Mouse (Mus musculus): ENCODE results near the gene Glyctk.
"Not testable (repeated sequence)": the region's sequence is repeated elsewhere in the genome, so short reads cannot be mapped to it uniquely, and the experiment has no call there.

Gene Glyctk

DNA sequence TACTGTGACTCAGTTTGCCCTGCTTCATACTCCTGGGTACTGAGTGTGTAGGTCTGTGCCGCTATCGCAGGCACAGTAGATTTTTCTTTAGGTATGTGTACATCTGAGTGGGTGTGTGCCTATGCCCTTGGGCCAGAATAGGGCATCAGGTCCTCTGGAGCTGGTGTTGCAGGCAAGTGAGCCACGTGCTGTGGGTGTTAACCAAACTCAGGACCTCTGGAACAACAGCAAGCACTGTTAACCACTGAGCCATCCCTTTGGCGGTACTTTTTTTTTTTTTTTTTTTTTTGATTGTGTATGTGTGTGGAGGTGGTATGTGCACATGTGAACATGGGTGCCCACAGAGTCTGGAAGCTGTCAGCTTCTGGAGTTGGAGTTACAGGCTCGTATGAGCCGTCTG is 19.9 kb upstream of the Glyctk start:
- DNase-seq (ENCODE audit: extremely low spot score, low read depth, low spot score), result no peak

DNA sequence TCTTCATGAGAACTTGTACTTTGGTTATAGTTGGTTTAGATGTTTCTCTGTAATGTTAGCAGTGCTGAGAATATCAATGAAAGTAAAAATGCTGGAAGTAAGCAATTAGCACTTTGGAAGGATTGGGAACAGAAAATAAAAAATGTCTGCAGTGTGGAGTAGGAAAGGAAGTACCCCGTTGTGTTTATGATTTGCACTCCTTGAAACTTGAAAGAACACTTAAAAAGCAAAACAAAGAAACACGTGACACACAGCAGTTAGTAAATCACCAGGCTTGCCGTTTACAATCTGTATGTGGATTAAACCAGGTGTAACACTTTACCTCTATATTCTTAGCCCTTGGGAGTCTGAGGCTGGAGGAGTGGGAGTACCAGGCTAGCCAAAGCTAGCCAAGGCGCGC is 18.8 kb upstream of the Glyctk start:
- DNase-seq (ENCODE audit: extremely low spot score, low read depth, low spot score), result no peak

DNA sequence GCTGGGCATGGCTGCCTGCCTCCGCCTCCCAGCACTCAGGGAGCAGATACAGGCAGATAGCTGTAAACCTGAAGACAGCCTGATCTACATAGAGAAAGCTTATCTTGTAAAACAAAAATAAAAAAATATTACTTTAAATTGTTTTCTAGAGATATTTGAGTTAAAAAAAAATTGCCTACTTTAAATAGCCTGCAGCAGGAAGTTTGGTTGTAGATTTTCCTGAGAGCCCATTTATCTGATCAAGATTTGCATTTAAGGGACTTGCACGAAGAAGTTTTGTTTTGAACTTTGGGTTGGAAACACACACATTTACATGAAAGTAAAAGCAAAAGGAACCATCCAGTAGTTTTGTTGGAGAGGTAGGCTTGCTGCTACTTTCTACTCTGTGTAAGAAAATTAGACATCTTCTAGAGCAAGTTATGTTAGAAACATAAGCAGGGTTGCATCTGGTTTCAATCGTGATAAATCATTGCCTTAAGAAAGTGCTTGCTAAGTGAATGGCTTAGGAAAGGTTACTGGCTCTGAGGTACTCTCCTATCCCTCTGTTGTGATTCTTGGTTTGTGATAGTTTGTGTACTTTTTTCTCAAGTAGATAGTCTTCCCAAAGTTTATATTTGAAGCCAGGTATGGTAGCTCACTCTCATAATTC is 17.7 kb upstream of the Glyctk start:
- no peak for DNase-seq (ENCODE audit: extremely low spot score, low read depth, low spot score)

DNA sequence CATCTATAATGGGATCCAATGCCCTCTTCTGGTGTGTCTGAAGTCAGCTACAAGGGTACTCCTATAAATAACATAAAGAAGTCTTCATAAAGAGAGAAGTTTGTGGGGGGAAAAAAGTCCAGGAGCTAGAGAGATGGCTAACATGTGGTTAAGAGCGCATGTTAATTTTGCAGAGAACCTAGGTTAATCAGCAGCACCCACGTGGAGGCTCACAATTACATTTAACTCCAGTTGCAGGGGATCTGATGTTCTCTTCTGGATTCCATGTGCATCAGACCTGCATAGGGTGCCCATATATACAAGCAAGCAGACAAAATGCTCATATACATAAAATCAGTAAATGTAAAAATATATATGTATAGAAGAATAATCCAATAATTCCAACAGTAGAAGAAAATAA is 15.4 kb upstream of the Glyctk start:
- DNase-seq (ENCODE audit: extremely low spot score, low read depth, low spot score), result no peak

DNA sequence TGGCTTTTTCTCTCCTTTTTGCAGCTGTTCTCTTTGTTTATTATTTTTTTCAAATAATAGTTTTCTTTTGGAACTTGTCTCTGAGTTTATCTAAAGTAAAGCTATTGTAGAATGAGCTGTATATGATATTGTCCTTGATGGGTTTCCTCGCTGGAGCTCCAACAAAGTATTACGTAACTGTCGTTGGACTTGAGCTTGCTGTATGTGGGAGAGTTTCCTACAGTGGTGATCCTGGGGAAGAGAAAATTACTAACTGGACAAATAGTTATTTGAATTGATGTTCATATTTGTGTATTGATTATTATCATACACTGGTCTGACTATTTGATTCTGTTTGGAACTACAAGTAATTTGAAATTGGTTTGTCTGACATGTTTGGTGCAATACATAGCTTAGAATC is 14.6 kb upstream of the Glyctk start:
- no peak for DNase-seq (ENCODE audit: extremely low spot score, low read depth, low spot score)

DNA sequence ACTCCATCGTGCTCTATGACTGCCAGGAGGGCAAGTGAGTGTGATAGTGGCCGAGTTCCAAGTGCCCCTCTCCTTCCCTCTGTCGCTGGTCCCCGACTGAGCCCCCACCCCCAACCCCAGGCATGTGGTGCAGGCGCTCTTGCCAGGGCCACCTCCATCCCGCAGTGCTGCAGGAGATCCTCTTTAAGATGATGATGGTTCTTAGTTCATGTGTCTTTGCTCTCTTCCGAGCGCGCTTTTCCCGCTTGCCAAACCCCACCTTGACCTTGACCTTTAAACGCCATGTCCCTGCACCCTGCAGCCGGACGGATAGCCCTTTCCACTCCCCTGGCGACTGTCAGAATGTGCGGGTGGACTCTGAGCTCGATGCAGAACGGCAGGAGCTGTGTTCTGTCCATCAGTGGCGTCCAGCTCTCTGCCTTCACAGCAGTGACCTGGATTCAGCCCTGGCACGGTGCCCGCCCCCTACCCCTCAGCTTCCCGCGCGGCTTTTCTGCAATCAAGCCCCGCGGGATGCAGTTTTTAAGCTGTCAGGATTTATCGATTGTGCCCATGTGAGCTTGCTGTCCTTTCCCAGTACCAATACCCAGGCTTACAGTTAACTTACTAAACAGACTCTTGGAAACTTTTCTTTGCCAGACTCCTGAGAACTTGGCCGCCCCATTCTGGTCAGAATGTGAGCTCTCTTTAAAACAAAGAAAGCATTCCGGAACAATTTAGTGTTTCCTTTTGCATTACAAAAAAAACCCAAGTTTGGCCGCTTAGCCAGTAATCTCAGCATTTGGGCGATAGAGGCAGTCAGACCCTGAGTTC is 13.6 kb upstream of the Glyctk start:
- no peak for DNase-seq (ENCODE audit: extremely low spot score, low read depth, low spot score)

DNA sequence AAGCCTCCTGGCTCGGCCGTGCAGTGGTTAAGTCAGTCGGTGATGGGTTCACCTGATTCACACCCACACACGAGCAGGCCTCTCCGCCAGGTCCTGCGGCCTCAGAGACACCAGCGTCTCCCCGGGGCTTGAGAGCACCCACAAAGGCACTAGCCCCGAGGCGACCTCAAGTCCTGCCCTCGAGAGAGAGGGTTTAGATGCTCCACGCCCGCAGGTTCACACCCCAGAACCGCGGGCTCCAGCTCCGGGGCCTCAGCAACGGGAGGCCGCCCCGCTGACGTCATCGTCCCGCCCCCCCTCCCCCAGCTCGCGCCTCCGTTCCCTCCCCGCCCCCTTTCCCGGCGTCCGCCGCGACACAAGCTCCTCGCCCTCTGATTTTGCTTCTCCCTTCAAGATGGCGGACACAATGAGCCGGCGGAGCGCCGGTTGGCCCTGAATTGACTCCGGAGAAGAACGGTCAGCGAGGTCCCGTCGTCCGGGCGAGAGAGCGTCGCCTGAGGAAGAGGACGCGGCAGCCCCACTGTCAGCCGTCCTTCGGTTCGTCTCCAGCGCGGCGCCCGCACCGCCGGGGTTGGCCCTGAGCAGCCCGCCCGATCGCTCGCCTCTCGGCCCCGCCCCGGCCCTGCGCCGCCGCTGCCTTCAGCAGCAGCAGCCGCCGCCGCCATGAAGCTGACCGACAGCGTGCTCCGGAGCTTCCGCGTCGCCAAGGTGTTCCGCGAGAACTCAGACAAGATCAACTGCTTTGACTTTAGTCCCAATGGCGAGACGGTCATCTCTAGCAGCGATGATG is 12.8 kb upstream of the Glyctk start, which contains the start of gene Wdr82:
Wdr82 (plus strand) TSS at position 373 of the 790 bp plus-strand sequence.
- no peak for DNase-seq (ENCODE audit: extremely low spot score, low read depth, low spot score)

DNA sequence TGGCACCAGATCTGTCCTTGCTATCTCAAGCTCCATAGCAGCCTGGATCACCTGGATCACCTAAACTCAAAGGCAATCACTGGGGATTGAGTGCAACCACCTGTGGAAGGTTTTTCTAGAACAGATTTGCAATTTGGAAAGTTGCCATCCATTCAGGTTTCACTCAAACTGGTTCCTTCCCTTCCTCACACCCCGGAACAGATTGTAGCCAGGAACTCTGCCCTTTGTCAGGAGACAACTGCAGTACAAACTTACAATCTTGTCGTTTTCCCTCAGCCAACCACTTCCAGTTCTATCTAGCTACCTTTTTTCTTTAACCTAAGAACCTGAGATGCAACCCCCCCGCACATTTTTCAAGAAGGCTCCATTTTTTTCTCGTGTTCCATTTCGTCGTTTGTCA is 12.0 kb upstream of the Glyctk start:
- no peak for DNase-seq (ENCODE audit: extremely low spot score, low read depth, low spot score)

DNA sequence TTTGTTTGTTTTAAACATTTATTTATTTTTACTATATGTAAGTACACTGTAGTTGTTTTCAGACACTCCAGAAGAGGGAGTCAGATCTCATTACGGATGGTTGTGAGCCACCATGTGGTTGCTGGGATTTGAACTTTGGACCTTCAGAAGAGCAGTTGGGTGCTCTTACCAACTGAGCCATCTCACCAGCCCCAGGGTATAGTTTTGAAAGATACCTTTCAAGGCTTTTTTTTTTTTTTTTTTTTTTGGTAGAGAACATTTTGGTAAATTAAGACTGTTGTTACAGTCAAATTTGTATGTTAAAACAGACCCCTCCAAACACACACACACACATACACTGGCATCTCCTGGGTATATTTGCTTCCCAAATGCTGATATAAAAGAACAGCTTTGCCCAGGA is 11.1 kb upstream of the Glyctk start:
- DNase-seq (ENCODE audit: extremely low spot score, low read depth, low spot score), result not testable (repeated sequence)

DNA sequence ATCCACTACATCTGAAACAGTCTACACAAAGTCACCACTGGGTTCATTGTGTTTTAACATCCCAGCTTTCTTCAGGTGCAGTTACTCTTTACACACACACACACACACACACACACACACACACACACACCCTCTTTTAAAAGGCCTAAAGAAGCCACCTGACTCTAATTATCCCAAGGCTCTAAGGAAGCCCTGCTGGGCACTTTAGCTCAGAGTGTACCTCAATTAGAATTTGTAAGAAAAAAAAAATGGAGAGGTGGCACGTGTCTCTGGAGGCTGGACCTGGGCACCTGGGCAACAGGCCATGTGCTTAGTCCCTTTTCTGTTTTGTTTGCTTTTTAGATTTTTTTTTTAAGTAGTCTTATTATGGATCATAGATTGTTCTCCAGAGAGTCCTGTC is 9.8 kb upstream of the Glyctk start:
- no peak for DNase-seq (ENCODE audit: extremely low spot score, low read depth, low spot score)

DNA sequence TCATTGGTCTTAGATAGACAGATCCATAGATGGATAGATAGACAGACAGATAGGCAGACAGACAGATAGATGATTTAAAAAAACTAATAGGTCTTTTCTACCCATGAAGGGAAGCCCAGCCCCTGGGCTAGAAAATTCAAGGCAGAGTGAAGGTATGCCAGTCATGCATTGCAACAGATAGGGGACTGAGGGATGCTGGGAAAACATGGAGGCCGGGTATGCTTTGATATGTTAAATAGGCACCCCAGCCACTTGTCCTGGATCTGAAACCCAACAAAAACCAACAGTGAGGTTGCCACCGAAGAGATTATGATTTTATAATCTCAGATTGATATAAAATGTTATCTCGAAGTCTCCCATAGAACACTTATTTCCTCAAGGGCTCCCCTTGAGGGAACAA is 9.3 kb upstream of the Glyctk start:
- DNase-seq (ENCODE audit: extremely low spot score, low read depth, low spot score), result no peak

DNA sequence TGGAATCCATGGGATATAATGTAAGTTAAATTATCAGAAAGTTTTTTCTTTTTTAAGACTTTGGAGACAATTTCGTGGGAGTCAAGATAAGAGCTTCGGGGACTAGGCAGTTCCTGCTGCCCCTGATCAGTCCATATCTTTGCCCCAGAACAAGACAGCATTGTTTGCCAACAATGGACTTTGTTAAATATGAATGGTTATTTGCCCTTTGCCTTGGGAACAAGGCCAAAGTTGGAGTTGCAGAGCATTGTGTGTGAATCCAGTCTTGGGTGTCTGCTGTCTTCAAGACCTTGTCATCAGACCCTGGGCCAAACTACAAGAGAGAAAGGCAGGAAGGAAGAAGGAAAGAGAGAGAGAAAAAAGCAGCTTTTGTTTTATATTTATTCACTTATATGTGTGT is 8.8 kb upstream of the Glyctk start:
- DNase-seq (ENCODE audit: extremely low spot score, low read depth, low spot score), result no peak

DNA sequence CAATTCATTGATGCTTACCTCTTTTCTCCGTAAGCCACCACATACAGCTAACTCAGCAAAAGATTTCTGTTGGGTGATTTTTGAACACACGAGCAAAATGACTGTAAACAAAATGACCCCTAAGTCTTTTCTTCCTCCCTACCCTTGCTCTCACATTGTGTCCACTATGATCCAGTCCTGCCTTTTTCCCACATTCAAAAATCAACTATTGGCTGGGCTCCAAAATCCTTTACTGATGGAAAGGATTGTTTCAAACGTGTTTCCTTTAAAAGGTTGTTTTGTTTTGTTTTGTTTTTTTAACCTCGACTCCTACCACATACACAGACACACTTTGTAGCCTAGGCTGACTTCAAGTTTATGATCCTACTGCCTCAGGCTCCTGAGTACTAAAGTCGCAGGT is 2.5 kb upstream of the Glyctk start:
- no peak for DNase-seq (ENCODE audit: extremely low spot score, low read depth, low spot score)

DNA sequence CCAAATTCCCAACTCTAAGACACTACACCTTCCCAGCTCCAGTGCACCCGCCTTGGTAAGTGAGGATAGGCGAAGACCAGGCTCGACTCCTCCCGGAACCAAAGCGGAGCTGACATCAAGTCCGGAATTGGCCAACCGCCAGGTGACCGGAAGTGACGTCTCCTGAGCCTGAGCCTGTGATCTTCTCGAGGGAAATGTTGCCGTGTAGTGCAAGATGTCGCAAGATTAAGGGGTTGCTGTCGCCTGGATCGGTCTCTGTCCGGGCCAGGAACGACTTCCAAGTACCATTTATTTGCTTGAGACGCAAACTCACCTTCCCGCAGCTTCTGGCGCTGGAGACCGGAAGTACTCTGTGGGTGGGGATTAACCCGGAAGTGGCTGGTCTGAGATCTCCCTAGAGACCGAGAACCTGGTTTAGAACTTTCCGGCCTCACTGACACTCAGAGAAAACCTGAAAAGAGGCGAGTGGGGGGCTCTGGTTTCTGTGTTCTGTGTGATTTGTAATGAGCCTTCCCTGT is 1.9 kb upstream of the Glyctk start:
- DNase-seq (ENCODE audit: extremely low spot score, low read depth, low spot score), result peak; percentile 85

DNA sequence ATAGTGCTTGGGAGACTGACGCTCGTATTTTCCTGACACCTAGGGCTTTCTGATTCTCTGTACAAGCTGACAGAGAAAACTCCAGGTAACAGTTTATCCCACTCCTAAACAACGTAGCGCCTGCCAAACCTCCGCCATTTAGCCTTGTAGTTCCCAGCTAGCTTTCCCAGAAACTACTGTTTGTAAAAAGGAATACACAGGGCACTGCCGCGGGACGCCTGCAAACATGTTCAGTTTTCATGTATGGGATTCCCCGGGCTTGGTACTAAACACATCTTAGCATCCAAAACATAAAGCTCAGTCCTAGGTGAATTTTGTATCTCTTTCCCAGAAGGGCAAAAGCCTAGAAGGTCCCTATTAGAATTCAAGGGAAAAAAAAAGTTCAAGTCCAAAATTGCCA is 1.3 kb upstream of the Glyctk start:
- no peak for DNase-seq (ENCODE audit: extremely low spot score, low read depth, low spot score)

DNA sequence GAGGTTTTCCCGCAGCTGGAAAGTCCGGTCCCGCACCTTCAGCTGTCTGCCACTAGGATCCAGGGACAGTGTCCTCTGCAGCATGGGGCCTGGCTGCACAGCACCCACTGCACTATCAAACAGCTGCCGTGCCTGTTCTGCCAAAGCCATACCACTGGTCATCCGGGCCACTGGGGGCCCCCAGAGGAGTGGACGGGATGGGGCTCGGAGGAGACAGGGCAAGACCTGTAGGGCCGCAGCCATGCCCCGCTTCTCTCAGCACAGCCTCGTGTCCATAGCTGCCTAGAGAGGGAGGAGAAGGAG is 364 bp downstream of the Glyctk start:
- no peak for DNase-seq (ENCODE audit: extremely low spot score, low read depth, low spot score)

DNA sequence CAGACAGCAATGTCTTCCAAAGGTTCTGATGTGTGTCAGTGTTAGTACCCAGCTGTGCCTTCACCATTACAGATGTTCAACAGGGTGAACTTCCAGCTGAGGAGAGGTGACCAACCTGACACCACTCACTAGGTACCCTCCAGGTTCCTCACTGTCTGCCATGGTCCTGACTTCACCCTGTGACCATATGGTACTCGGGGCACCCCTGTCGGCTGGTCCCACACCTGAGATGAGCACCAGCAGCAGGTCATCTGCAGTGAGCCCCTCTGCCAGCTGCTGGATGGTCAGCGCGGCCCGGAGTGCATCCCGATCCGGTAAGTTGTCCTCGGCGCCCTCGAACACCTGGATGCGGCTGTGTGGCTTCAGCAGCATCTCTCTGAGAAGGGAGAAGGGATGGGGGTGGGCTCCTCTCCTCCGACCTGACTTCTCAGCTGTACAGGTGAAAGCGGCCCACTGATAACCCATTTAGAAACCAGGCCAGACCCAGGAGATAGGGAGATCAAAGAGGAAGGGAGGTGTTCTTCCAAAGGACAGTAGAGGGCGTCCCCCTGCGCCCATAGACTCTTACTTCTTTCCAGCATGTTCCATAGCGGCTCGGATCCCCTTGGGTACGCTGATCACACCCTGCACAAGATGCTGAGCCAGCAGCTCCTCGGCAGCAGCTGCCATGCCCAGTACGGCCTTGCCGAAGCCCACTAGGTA is 866 bp downstream of the Glyctk start:
- no peak for DNase-seq (ENCODE audit: extremely low spot score, low read depth, low spot score)

DNA sequence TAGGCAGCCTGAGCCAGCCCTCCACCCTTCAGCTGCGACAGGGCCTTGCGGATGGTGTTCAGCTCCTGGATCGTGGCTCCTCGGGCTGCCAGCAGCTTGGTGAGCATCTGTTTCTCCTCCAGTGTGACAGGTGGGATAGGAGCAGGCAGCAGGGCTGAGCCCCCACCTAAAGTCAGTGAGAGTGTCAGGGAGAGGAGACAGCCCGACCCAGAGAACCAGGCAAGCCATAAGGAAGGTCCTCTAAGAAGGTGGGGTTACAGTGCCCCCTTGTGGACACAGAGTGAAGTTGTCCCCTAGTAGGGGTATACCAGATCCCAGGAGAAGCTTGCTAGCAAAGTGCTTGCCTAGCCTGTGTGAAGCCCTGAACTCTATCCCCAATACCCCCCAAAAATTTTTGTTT is 1.5 kb downstream of the Glyctk start:
- DNase-seq (ENCODE audit: extremely low spot score, low read depth, low spot score), result peak; percentile 72

DNA sequence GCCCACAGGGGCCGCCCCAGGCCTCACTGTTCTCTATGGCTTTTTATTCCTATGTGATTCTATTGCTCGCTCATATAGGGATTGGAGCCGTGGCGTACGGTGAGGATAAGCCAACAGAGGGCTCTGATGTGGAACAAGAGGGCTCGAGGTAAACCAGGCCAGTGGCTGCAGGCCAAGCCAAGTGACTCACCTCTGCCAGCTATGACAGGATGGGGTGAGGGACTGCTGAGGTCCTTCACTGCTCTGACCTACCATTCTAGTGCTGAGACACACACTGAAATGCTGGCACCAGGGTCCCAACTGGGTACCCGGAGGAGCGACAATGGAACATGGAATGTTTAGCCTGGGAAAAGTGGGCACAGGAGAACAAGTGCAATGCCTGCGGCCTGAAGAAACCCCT is 3.8 kb downstream of the Glyctk start:
- no peak for DNase-seq (ENCODE audit: extremely low spot score, low read depth, low spot score)

DNA sequence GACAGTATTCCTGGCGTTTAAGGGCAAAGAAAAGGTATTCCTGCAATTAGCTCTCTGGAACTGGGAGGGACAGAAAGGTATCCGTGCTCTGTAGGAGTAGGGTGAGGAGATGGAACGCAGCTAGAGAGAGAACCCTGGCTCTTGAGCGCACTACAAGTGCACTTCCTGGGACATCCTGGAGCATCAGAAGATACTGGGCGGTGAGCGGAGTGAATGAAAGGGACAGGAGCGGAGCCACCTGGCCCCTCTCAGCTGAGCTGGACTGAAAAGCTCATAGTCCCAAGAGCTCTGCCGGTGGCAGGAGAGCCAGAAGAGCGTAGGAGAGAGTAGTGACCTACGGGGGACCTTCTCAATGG is 8.6 kb downstream of the Glyctk start:
- no peak for DNase-seq (ENCODE audit: extremely low spot score, low read depth, low spot score)
